Mouse (Mus musculus): ENCODE results near the gene Zfp683. TPM values are rescaled to one million over a fixed set of nuclear protein-coding genes. Genes with fewer than 3 reads are reported as not detected.

Zfp683 gene
- polyA plus RNA-seq, 1 experiment from 2014 or later = not detected

DNA sequence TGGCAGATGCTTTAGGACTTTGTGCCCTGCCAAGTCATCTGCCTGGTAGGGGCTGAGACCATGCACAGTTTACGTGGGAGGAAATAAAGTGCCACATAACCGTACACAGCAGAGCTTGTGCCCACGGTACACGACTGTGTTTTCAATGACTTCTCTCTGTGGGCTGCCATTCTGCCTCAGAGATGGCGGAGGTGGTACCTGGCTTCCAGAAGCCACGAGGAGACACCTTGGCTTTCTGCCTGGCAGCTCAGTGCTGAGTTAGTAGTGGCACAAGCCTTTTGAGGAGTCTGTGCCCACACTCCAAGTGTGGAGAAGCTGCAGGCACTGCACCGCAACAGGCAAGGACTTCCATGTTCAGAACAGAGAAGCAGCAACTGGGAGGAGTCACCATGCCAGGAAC lies 54.1 kb downstream of the Zfp683 start:
- no peak for ATAC-seq (ENCODE audit: insufficient number of reproducible peaks, low FRiP score)
- Histone ChIP-seq H3K36me3 (no peaks in the 10 kb centered on the region), H3K9me3 (replicated peaks) (no peaks in the 10 kb centered on the region), H3K9ac (no peak overlapping the region), H3K27ac (ENCODE audit: poor library complexity, severe bottlenecking) (no peak overlapping the region), H3K4me3 (no peak overlapping the region), H3K27me3 (replicated peaks) (no peaks in the 10 kb centered on the region), H3K4me1 (replicated peaks) (peaks cover 36% of the 10 kb centered on the region), H3K4me2 (no peak overlapping the region)
- 82% methylated on average over 7 of the region's 7 CpGs for WGBS

DNA sequence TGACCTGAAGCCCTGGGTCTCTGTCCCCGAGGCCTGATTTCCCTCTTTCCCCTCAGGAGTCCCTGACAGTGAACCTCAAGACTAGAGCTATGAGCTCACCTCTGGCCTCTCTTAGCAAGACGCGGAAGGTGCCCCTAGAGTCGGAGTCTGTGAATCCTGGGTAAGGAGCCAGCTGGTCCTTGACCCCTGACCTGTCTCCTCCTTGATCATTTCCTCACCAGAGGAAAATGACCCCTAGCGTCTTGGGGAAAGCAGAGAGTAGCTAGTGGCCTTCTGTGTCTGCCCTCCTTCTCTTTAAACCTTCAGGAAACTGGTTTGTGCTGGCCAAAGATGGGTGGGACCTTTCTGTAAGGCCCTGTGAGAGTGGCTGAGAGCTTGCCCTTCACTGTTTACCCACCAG lies 54.6 kb downstream of the Zfp683 start:
- Histone ChIP-seq H3K36me3 (no peaks in the 10 kb centered on the region), H3K9me3 (replicated peaks) (no peaks in the 10 kb centered on the region), H3K4me3 (no peak overlapping the region), H3K4me1 (replicated peaks) (peaks cover 34% of the 10 kb centered on the region), H3K27me3 (replicated peaks) (no peaks in the 10 kb centered on the region), H3K4me2 (no peak overlapping the region), H3K27ac (ENCODE audit: poor library complexity, severe bottlenecking) (no peak overlapping the region), H3K9ac (no peak overlapping the region)
- WGBS = 45% methylated on average over 5 of the region's 5 CpGs
- ATAC-seq (ENCODE audit: insufficient number of reproducible peaks, low FRiP score) = no peak

Other genes with a start within 250 kb of the Zfp683 start
- gene Rps6ka1, start 166.0 kb upstream of the Zfp683 start, polyA plus RNA-seq (2016; fragmentation: Nextera tagmentation; extraction: Ambion mirVana) = 21.7 and 23.5 TPM in 2 replicates
- gene Hmgn2, start 85.2 kb upstream of the Zfp683 start, polyA plus RNA-seq (2016; fragmentation: Nextera tagmentation; extraction: Ambion mirVana) = 1,861 and 1,891 TPM in 2 replicates
- gene Dhdds, start 52.9 kb upstream of the Zfp683 start, polyA plus RNA-seq (2016; fragmentation: Nextera tagmentation; extraction: Ambion mirVana) = 30.5 and 33.3 TPM in 2 replicates
- 0.64 and 0.99 TPM in 2 replicates for gene Lin28a, start 35.0 kb upstream of the Zfp683 start, polyA plus RNA-seq (2016; fragmentation: Nextera tagmentation; extraction: Ambion mirVana)
- gene Crybg2, start 7.0 kb downstream of the Zfp683 start, polyA plus RNA-seq (2016; fragmentation: Nextera tagmentation; extraction: Ambion mirVana) = 0.41 and 0.51 TPM in 2 replicates
- 4.3 and 5.7 TPM in 2 replicates for gene Cd52, start 41.2 kb downstream of the Zfp683 start, polyA plus RNA-seq (2016; fragmentation: Nextera tagmentation; extraction: Ambion mirVana)
- gene Ubxn11, start 48.7 kb downstream of the Zfp683 start, polyA plus RNA-seq (2016; fragmentation: Nextera tagmentation; extraction: Ambion mirVana) = 2.2 and 2.7 TPM in 2 replicates
- 179 and 190 TPM in 2 replicates for gene Sh3bgrl3, start 75.0 kb downstream of the Zfp683 start, polyA plus RNA-seq (2016; fragmentation: Nextera tagmentation; extraction: Ambion mirVana)
- 29.5 and 30.1 TPM in 2 replicates for gene Cep85, start 133.3 kb downstream of the Zfp683 start, polyA plus RNA-seq (2016; fragmentation: Nextera tagmentation; extraction: Ambion mirVana)
- not detected in 2 replicates for gene Gm7534, start 149.2 kb downstream of the Zfp683 start, polyA plus RNA-seq (2016; fragmentation: Nextera tagmentation; extraction: Ambion mirVana)
- gene Catsper4, start 173.5 kb downstream of the Zfp683 start, polyA plus RNA-seq (2016; fragmentation: Nextera tagmentation; extraction: Ambion mirVana) = not detected in 2 replicates
- gene Cnksr1, start 184.6 kb downstream of the Zfp683 start, polyA plus RNA-seq (2016; fragmentation: Nextera tagmentation; extraction: Ambion mirVana) = 0.61 and 1.4 TPM in 2 replicates
- 0.23 and 0.51 TPM in 2 replicates for gene E130218I03Rik, start 189.8 kb downstream of the Zfp683 start, polyA plus RNA-seq (2016; fragmentation: Nextera tagmentation; extraction: Ambion mirVana)
- gene Zfp593, start 191.8 kb downstream of the Zfp683 start, polyA plus RNA-seq (2016; fragmentation: Nextera tagmentation; extraction: Ambion mirVana) = 11.2 and 12.3 TPM in 2 replicates
- not detected in 2 replicates for gene Gm30191, start 193.1 kb downstream of the Zfp683 start, polyA plus RNA-seq (2016; fragmentation: Nextera tagmentation; extraction: Ambion mirVana)
- 4.5 TPM in 2 replicates for gene Grrp1, start 200.3 kb downstream of the Zfp683 start, polyA plus RNA-seq (2016; fragmentation: Nextera tagmentation; extraction: Ambion mirVana)
- gene Pdik1l, start 234.1 kb downstream of the Zfp683 start, polyA plus RNA-seq (2016; fragmentation: Nextera tagmentation; extraction: Ambion mirVana) = 14.9 and 18.1 TPM in 2 replicates

Data from heart, embryonic 12.5 days (tissue).